In the genomic region with DNA sequence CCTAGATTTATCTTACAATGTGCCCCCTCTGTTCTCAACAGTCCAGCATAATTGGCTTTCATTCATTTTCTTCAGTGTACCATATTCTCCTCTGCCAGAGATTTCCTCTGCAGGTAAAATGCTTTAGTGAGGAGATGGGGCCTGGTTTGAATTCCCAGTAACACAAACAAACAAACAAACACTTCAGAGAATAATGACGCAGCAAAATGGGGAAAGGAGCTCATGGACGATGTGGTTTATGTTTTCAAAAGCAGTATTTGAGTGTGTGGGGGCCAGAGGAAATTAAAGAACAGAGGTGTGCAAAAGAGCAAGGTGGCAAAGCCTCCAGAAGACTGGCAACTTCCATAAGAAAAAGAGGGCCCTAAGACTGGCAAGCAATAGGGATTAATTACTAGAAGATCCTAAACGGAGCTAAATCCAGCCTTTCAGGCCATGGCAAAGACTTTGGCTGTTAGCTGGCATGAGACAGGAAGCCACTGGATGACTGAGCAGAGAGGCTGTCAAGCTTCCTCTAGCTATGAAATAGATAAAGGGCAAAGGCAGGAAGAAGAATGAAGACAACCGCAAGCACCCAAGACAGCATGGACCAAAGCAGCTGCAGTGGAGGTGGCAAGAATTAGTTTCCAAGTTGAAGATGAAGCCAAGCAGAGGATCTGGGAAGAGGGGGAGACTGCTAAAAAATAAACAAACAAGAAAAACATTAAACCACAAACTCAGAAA, we compare ENCODE assay signal across 11 mouse cellular contexts. TPM values are rescaled to one million over a fixed set of nuclear protein-coding genes. Genes with fewer than 3 reads are reported as not detected.
DNase-seq lines count a peak whose midpoint lies in the region; ATAC-seq and TF ChIP-seq lines count a peak whose summit lies in the region.
"Had no signal": no experiment of that assay in that cellular context is flagged by ENCODE, and none has a peak within 500 bp of the region (broad histone marks: within the 10 kb centered on the region; RNA-seq: fewer than 3 reads in every experiment).

No protein-coding gene starts in this region.

- H3K27me3 ChIP-seq in spleen, adult 2 months (ENCODE audit: control insufficient read depth, insufficient read depth, low read length), result no peaks in the 10 kb centered on the region
- H3K27me3 ChIP-seq: limb, embryonic 12.5 days had no signal

- TF ChIP-seq POLR2A in spleen, adult 2 months (IDR thresholded peaks at IDR 0.05; ENCODE audit: low read depth, low read length), result no peak

- peak; percentile 61 for ATAC-seq in monocyte, adult 5-6 weeks (replicated peaks; ENCODE audit: insufficient number of reproducible peaks, low FRiP score, low TSS enrichment, poor library complexity, severe bottlenecking)

- H3K36me3 ChIP-seq in spleen, adult 2 months (ENCODE audit: control insufficient read depth, insufficient read depth, low read length), result no peaks in the 10 kb centered on the region
- H3K36me3 ChIP-seq: embryonic facial prominence, embryonic 10.5 days; hindbrain, embryonic 10.5 days; limb, embryonic 12.5 days had no signal

- H3K27ac ChIP-seq in spleen, adult 2 months (ENCODE audit: insufficient read depth, low read length), result peak overlapping the region; percentile 16; the same call in 1 of the 2 replicates
- H3K27ac ChIP-seq: embryonic facial prominence, embryonic 10.5 days; hindbrain, embryonic 10.5 days; limb, embryonic 12.5 days had no signal

- no peak overlapping the region for H3K4me3 ChIP-seq in spleen, adult 2 months (ENCODE audit: extremely low read depth, insufficient read depth, insufficient read length)
- H3K4me3 ChIP-seq: embryonic facial prominence, embryonic 10.5 days; hindbrain, embryonic 10.5 days; limb, embryonic 12.5 days had no signal

- 7% methylated on average over 4 of the region's 4 CpGs for WGBS in spleen, adult 2 months

- peak in 1 of 2 experiments; percentile 11 for DNase-seq in spleen, adult 2 months (ENCODE audit: low read depth in 1 of 2, low spot score in 2 of 2)
- no peak for DNase-seq in spleen, postnatal 14 days (ENCODE audit: low spot score in 2 of 2)
- peak; percentile 79 for DNase-seq in induced T-regulatory cell, adult 2 months (ENCODE audit: low read depth)
- DNase-seq in embryo, embryonic 9.5 days (ENCODE audit: extremely low spot score), result no peak
- no peak for DNase-seq in c-Kit-positive CD71-positive TER-119-positive erythroid progenitor cells, embryonic 14.5 days (ENCODE audit: low spot score)
- no peak for DNase-seq in gastrocnemius, postnatal 36 days
- DNase-seq: kidney, postnatal 14 days had no signal

- intact Hi-C loops in gastrocnemius, postnatal 36 days (cut with DNase I), result no loop called here

- no peak for TF ChIP-seq CTCF in spleen, adult 2 months (IDR thresholded peaks at IDR 0.05; ENCODE audit: extremely low read depth, insufficient read depth, insufficient read length, insufficient replicate concordance)

- peaks cover 12% of the 10 kb centered on the region for H3K4me1 ChIP-seq in spleen, adult 2 months (ENCODE audit: control insufficient read depth, insufficient read depth, insufficient read length)
- H3K4me1 ChIP-seq: embryonic facial prominence, embryonic 10.5 days; hindbrain, embryonic 10.5 days; limb, embryonic 12.5 days had no signal

RNA-seq across cellular contexts. Expression of gene Rap1a, which starts 37.8 kb away (rescaled TPM):
- 6.5 and 8.0 TPM in 2 replicates for polyA plus RNA-seq in spleen, adult 2 months (2012; rRNA removed)
- total RNA-seq in monocyte, adult 5-6 weeks (2017), result 424 to 819 TPM (median 731 TPM) in 3 replicates
- total RNA-seq in gastrocnemius, postnatal 36 days (2021), result 10 to 100 TPM; 81.0 to 87.5 TPM

RNA-seq across cellular contexts. Expression of gene Inka2, which starts 58.9 kb away (rescaled TPM):
- polyA plus RNA-seq in spleen, adult 2 months (2012; rRNA removed), result 0.66 and 0.68 TPM in 2 replicates
- 0.21 to 0.29 TPM in 2 of 3 replicates, not detected in the other for total RNA-seq in monocyte, adult 5-6 weeks (2017)
- total RNA-seq in gastrocnemius, postnatal 36 days (2021), result 1 to 10 TPM; 3.3 to 4.0 TPM
